Mouse (Mus musculus) lung, postnatal 0 days (tissue): ENCODE data around the gene Ttll10.

Experiments used
- CTCF ChIP-seq: IDR thresholded peaks from 2 replicates; pipeline ENCODE4 v1.5.1; 2016; ENCODE audit warnings: antibody characterized with exemption, mild to moderate bottlenecking
- EP300 ChIP-seq: IDR thresholded peaks from 2 replicates; pipeline ENCODE4 v1.6.1; 2016; ENCODE audit warnings: antibody characterized with exemption, mild to moderate bottlenecking, control low read depth

GRCm38 (mm10) chr4:156050391-156050980 lies 8.7 kb downstream of the Ttll10 start:
- no peak for TF ChIP-seq CTCF
- no peak for TF ChIP-seq EP300
